Mouse (Mus musculus) embryonic facial prominence, embryonic 10.5 days (tissue): ENCODE measurements around the gene Snip1. TPM values are rescaled to one million over a fixed set of nuclear protein-coding genes. Genes with fewer than 3 reads are reported as not detected.
A peak's percentile ranks its signal among the peaks of the same experiment; 100 is the strongest.

Experiments used
- DNase-seq: peaks from one replicate; pipeline ENCODE4 v3.0.0-alpha.2; 2017; ENCODE audit warnings: low spot score
- H3K27ac ChIP-seq: fragments of 300-500 bp; sonication (generic); replicated peaks from 2 replicates; pipeline ENCODE4 v1.5.1; 2016; ENCODE audit warnings: mild to moderate bottlenecking
- H3K27me3 ChIP-seq: fragments of 300-500 bp; sonication (generic); replicated peaks from 2 replicates; pipeline ENCODE4 v1.6.1; 2016; ENCODE audit warnings: low read depth, mild to moderate bottlenecking; ENCODE audit not compliant: poor library complexity, severe bottlenecking
- H3K36me3 ChIP-seq: fragments of 300-500 bp; sonication (generic); replicated peaks from 2 replicates; pipeline ENCODE4 v1.6.1; 2016; ENCODE audit warnings: mild to moderate bottlenecking, moderate library complexity
- H3K4me1 ChIP-seq: fragments of 300-500 bp; sonication (generic); 2 replicates; pipeline ENCODE4 v1.6.1; 2016
- H3K4me3 ChIP-seq: fragments of 300-500 bp; sonication (generic); 2 replicates; pipeline ENCODE4 v1.5.1; 2016; ENCODE audit warnings: mild to moderate bottlenecking, moderate library complexity
- H3K9me3 ChIP-seq: fragments of 300-500 bp; sonication (generic); 2 replicates; pipeline ENCODE4 v1.6.1; 2016; ENCODE audit warnings: mild to moderate bottlenecking
- WGBS: fragments of 180-500 bp; shearing (Covaris S2); methylation state at CpG from one replicate; pipeline ENCODE4 v1.1.7; 2016; 5-methylcytosine and 5-hydroxymethylcytosine counted together
- polyA plus RNA-seq: library from polyadenylated mRNA; unstranded; fragments of >200 nt; fragmentation: Nextera tagmentation; extraction: Ambion mirVana; gene quantifications from 2 replicates; pipeline ENCODE4 v1.2.1, GENCODE M21; 2016

The Snip1 gene
- polyA plus RNA-seq, 1 experiment from 2014 or later = 34.9 TPM

- peak; percentile 79 for DNase-seq
- Histone ChIP-seq H3K36me3 (peaks cover 29% of the 10 kb centered on the region), H3K27me3 (0 out of 2 replicates have a peak, but pooled peaks cover 17% of the 10 kb centered on the region), H3K4me1 (peaks cover 24% of the 10 kb centered on the region), H3K4me3 (peak within 1 kb of the TSS; percentile 99), H3K9me3 (no peaks in the 10 kb centered on the region), H3K27ac (peak within 1 kb of the TSS; percentile 87)
- 4% methylated on average over 26 of the region's 26 CpGs for WGBS
These were observed 760 bp upstream of the Snip1 start, which contains the start of gene Dnali1 for GRCm38 (mm10) chr4:125065517-125066307. TSS of gene Dnali1 (minus strand) at chr4:125065703.

- no peak overlapping the region for H3K27ac ChIP-seq
- 87% methylated on average over 2 of the region's 2 CpGs for WGBS
- peaks cover 70% of the 10 kb centered on the region for H3K36me3 ChIP-seq
- DNase-seq = no peak
- H3K9me3 ChIP-seq = no peaks in the 10 kb centered on the region
- no peaks in the 10 kb centered on the region for H3K27me3 ChIP-seq
- no peak overlapping the region for H3K4me3 ChIP-seq
- no peaks in the 10 kb centered on the region for H3K4me1 ChIP-seq
These were observed 11.2 kb downstream of the Snip1 start for GRCm38 (mm10) chr4:125077700-125078099.

GRCm38 (mm10) chr4:125078698-125079097 is 12.2 kb downstream of the Snip1 start:
- Histone ChIP-seq H3K4me1 (peaks cover 4% of the 10 kb centered on the region; the same call in 1 of the 2 replicates), H3K9me3 (no peaks in the 10 kb centered on the region), H3K36me3 (peaks cover 60% of the 10 kb centered on the region), H3K27me3 (no peaks in the 10 kb centered on the region), H3K27ac (no peak overlapping the region), H3K4me3 (no peak overlapping the region)
- 95% methylated on average over 2 of the region's 2 CpGs for WGBS
- no peak for DNase-seq

GRCm38 (mm10) chr4:125084403-125085345 is 18.2 kb downstream of the Snip1 start, which contains the start of gene Meaf6:
TSS of gene Meaf6 (plus strand) at chr4:125085134.
- peaks cover 28% of the 10 kb centered on the region for H3K4me1 ChIP-seq
- peaks cover 49% of the 10 kb centered on the region for H3K36me3 ChIP-seq
- 2% methylated on average over 63 of the region's 63 CpGs for WGBS
- H3K27ac ChIP-seq = peak within 1 kb of the TSS; percentile 99
- DNase-seq = peak; percentile 94
- peak within 1 kb of the TSS; percentile 91 for H3K4me3 ChIP-seq
- H3K9me3 ChIP-seq = no peaks in the 10 kb centered on the region
- no peaks in the 10 kb centered on the region for H3K27me3 ChIP-seq

GRCm38 (mm10) chr4:125085346-125085841 is 18.9 kb downstream of the Snip1 start:
- Histone ChIP-seq H3K27me3 (no peaks in the 10 kb centered on the region), H3K27ac (peak overlapping the region; percentile 99), H3K4me1 (peaks cover 28% of the 10 kb centered on the region), H3K36me3 (peaks cover 56% of the 10 kb centered on the region), H3K9me3 (no peaks in the 10 kb centered on the region), H3K4me3 (peak overlapping the region; percentile 91)
- WGBS = under 1% methylated on average over 45 of the region's 45 CpGs
- peak; percentile 88 for DNase-seq

- H3K4me1 ChIP-seq = no peaks in the 10 kb centered on the region
- 88% methylated on average over 5 of the region's 5 CpGs for WGBS
- DNase-seq = no peak
These were observed 26.6 kb downstream of the Snip1 start for GRCm38 (mm10) chr4:125093031-125093430.

GRCm38 (mm10) chr4:125096066-125096465 is 29.6 kb downstream of the Snip1 start:
- Histone ChIP-seq H3K4me1 (peaks cover 4% of the 10 kb centered on the region; the same call in 1 of the 2 replicates), H3K9me3 (0 out of 2 replicates have a peak, but pooled peaks cover 2% of the 10 kb centered on the region), H3K27me3 (no peaks in the 10 kb centered on the region), H3K4me3 (no peak overlapping the region), H3K27ac (no peak overlapping the region), H3K36me3 (peaks cover 55% of the 10 kb centered on the region)
- WGBS = 95% methylated on average over 5 of the region's 5 CpGs
- DNase-seq = no peak

More at GRCm38 (mm10) chr4:125093031-125093430, 26.6 kb downstream of the Snip1 start:
- H3K4me3 ChIP-seq = no peak overlapping the region
- H3K9me3 ChIP-seq = 0 out of 2 replicates have a peak, but pooled peaks cover 2% of the 10 kb centered on the region
- no peaks in the 10 kb centered on the region for H3K27me3 ChIP-seq
- no peak overlapping the region for H3K27ac ChIP-seq
- peaks cover 82% of the 10 kb centered on the region for H3K36me3 ChIP-seq

- no peaks in the 10 kb centered on the region for H3K27me3 ChIP-seq
- no peak overlapping the region for H3K27ac ChIP-seq
- no peak for DNase-seq
- H3K36me3 ChIP-seq = peaks cover 54% of the 10 kb centered on the region
- peaks cover 4% of the 10 kb centered on the region; the same call in 1 of the 2 replicates for H3K4me1 ChIP-seq
- H3K9me3 ChIP-seq = no peaks in the 10 kb centered on the region
- H3K4me3 ChIP-seq = no peak overlapping the region
- WGBS = 83% methylated on average over 4 of the region's 4 CpGs
These were observed 30.9 kb downstream of the Snip1 start for GRCm38 (mm10) chr4:125097412-125097811.

- DNase-seq = peak; percentile 87
- Histone ChIP-seq H3K27me3 (no peaks in the 10 kb centered on the region), H3K4me3 (no peak overlapping the region), H3K36me3 (peaks cover 53% of the 10 kb centered on the region), H3K9me3 (no peaks in the 10 kb centered on the region), H3K27ac (no peak overlapping the region), H3K4me1 (peaks cover 4% of the 10 kb centered on the region; the same call in 1 of the 2 replicates)
- WGBS = 10% methylated on average over 8 of the region's 8 CpGs
These were observed 33.0 kb downstream of the Snip1 start for GRCm38 (mm10) chr4:125099458-125099857.

GRCm38 (mm10) chr4:125101334-125101733 is 34.9 kb downstream of the Snip1 start:
- Histone ChIP-seq H3K27me3 (no peaks in the 10 kb centered on the region), H3K27ac (no peak overlapping the region), H3K4me1 (peaks cover 5% of the 10 kb centered on the region; the same call in 1 of the 2 replicates), H3K36me3 (peaks cover 56% of the 10 kb centered on the region), H3K9me3 (no peaks in the 10 kb centered on the region), H3K4me3 (no peak overlapping the region)
- no peak for DNase-seq
- 71% methylated on average over 13 of the region's 13 CpGs for whole genome bisulfite sequencing

GRCm38 (mm10) chr4:125105354-125105753 is 38.9 kb downstream of the Snip1 start:
- Histone ChIP-seq H3K4me1 (peaks cover 11% of the 10 kb centered on the region; the same call in 1 of the 2 replicates), H3K36me3 (peaks cover 80% of the 10 kb centered on the region), H3K9me3 (no peaks in the 10 kb centered on the region), H3K27ac (no peak overlapping the region), H3K27me3 (no peaks in the 10 kb centered on the region), H3K4me3 (no peak overlapping the region)
- WGBS = 92% methylated on average over 9 of the region's 9 CpGs
- no peak for DNase-seq

- Histone ChIP-seq H3K4me3 (no peak overlapping the region), H3K9me3 (no peaks in the 10 kb centered on the region), H3K27me3 (peaks cover 12% of the 10 kb centered on the region; the same call in 1 of the 2 replicates), H3K36me3 (peaks cover 26% of the 10 kb centered on the region), H3K27ac (peak overlapping the region; percentile 5; the same call in 1 of the 2 replicates), H3K4me1 (peaks cover 33% of the 10 kb centered on the region)
- WGBS = 9% methylated on average over 6 of the region's 6 CpGs
- DNase-seq = peak; percentile 79
These were observed 48.2 kb downstream of the Snip1 start for GRCm38 (mm10) chr4:125114638-125115037.
